Comparison of ENCODE assay signal across 7 mouse cellular contexts in genomic region chr6:146500771-146501170, GRCm38 (mm10). TPM values are rescaled to one million over a fixed set of nuclear protein-coding genes. Genes with fewer than 3 reads are reported as not detected.
DNase-seq lines count a peak whose midpoint lies in the region; ATAC-seq and TF ChIP-seq lines count a peak whose summit lies in the region.

No protein-coding gene starts in this region.

- no peaks in the 10 kb centered on the region for H3K36me3 ChIP-seq in lung, embryonic 15.5 days
- no peaks in the 10 kb centered on the region for H3K36me3 ChIP-seq in heart, embryonic 13.5 days
- H3K36me3 ChIP-seq in limb, embryonic 13.5 days, result no peaks in the 10 kb centered on the region
- H3K36me3 ChIP-seq in small intestine, adult 2 months (ENCODE audit: control insufficient read depth, insufficient read depth, low read length), result no peaks in the 10 kb centered on the region

- H3K9ac ChIP-seq in lung, embryonic 15.5 days, result no peak overlapping the region
- H3K9ac ChIP-seq in heart, embryonic 13.5 days, result peak overlapping the region; percentile 91
- no peak overlapping the region for H3K9ac ChIP-seq in limb, embryonic 13.5 days

- peak overlapping the region; percentile 72; the same call in 1 of the 2 replicates for H3K27ac ChIP-seq in lung, embryonic 15.5 days
- H3K27ac ChIP-seq in heart, embryonic 13.5 days (replicated peaks), result peak overlapping the region; percentile 94
- H3K27ac ChIP-seq in limb, embryonic 13.5 days, result no peak overlapping the region; the same call in 1 of the 2 replicates
- H3K27ac ChIP-seq in small intestine, adult 2 months (ENCODE audit: insufficient read depth, low read depth, low read length), result peak overlapping the region; percentile 63

- 0 out of 2 replicates have a peak, but pooled peaks cover 6% of the 10 kb centered on the region for H3K27me3 ChIP-seq in lung, embryonic 15.5 days
- no peaks in the 10 kb centered on the region; the same call in 1 of the 2 replicates for H3K27me3 ChIP-seq in heart, embryonic 13.5 days (replicated peaks)
- H3K27me3 ChIP-seq in limb, embryonic 13.5 days, result peaks cover 18% of the 10 kb centered on the region
- 0 out of 2 replicates have a peak, but pooled peaks cover 3% of the 10 kb centered on the region for H3K27me3 ChIP-seq in small intestine, adult 2 months (ENCODE audit: control insufficient read depth, insufficient read depth, low read length)

- H3K9me3 ChIP-seq in lung, embryonic 15.5 days, result no peaks in the 10 kb centered on the region
- H3K9me3 ChIP-seq in heart, embryonic 13.5 days, result no peaks in the 10 kb centered on the region
- no peaks in the 10 kb centered on the region for H3K9me3 ChIP-seq in limb, embryonic 13.5 days

- TF ChIP-seq CTCF in small intestine, adult 2 months (IDR thresholded peaks at IDR 0.05; ENCODE audit: extremely low read depth, insufficient read length, insufficient replicate concordance, low read depth, low read length), result no peak

- no peak for ATAC-seq in lung, embryonic 15.5 days (ENCODE audit: borderline replicate concordance, extremely low read depth, low FRiP score, low TSS enrichment)
- ATAC-seq in heart, embryonic 13.5 days (ENCODE audit: extremely low read depth, insufficient number of reproducible peaks, low FRiP score, low TSS enrichment), result no peak
- ATAC-seq in limb, embryonic 13.5 days (ENCODE audit: low FRiP score, low read depth), result no peak

- peaks cover 11% of the 10 kb centered on the region; the same call in 1 of the 2 replicates for H3K4me1 ChIP-seq in lung, embryonic 15.5 days
- peaks cover 47% of the 10 kb centered on the region for H3K4me1 ChIP-seq in heart, embryonic 13.5 days
- H3K4me1 ChIP-seq in limb, embryonic 13.5 days, result peaks cover 12% of the 10 kb centered on the region
- H3K4me1 ChIP-seq in small intestine, adult 2 months (ENCODE audit: control insufficient read depth, insufficient read depth, insufficient read length, low read length), result peaks cover 20% of the 10 kb centered on the region

- 61% methylated on average over 5 of the region's 5 CpGs for WGBS in lung, embryonic 15.5 days
- 53% methylated on average over 5 of the region's 5 CpGs for WGBS in heart, embryonic 13.5 days
- 72% methylated on average over 5 of the region's 5 CpGs for WGBS in limb, embryonic 13.5 days
- 57% methylated on average over 5 of the region's 5 CpGs for whole genome bisulfite sequencing in small intestine, adult 2 months

- TF ChIP-seq POLR2A in small intestine, adult 2 months (IDR thresholded peaks at IDR 0.05; ENCODE audit: low read depth, low read length), result no peak

- H3K4me2 ChIP-seq in lung, embryonic 15.5 days, result peak overlapping the region; percentile 92
- H3K4me2 ChIP-seq in heart, embryonic 13.5 days, result peak overlapping the region; percentile 94
- H3K4me2 ChIP-seq in limb, embryonic 13.5 days (replicated peaks), result peak overlapping the region; percentile 97

- peak overlapping the region; percentile 78 for H3K4me3 ChIP-seq in lung, embryonic 15.5 days
- peak overlapping the region; percentile 81 for H3K4me3 ChIP-seq in heart, embryonic 13.5 days
- peak overlapping the region; percentile 74 for H3K4me3 ChIP-seq in limb, embryonic 13.5 days
- H3K4me3 ChIP-seq in small intestine, adult 2 months (ENCODE audit: low read depth, low read length), result peak overlapping the region; percentile 92

- no peak for DNase-seq in lung, postnatal 25 days (ENCODE audit: low spot score)
- no peak for DNase-seq in cerebellum, adult 8-10 months
- no peak for DNase-seq in thymus, postnatal 36 days

RNA-seq across cellular contexts. Expression of gene Itpr2, which starts 1.3 kb away (rescaled TPM):
- 15.3 and 18.8 TPM in 2 replicates for polyA plus RNA-seq in lung, embryonic 15.5 days (2015; fragmentation: Nextera tagmentation; extraction: Ambion mirVana)
- polyA plus RNA-seq in heart, embryonic 13.5 days (2015; fragmentation: Nextera tagmentation; extraction: Ambion mirVana), result 31.2 and 31.4 TPM in 2 replicates
- 10.2 and 13.3 TPM in 2 replicates for polyA plus RNA-seq in limb, embryonic 13.5 days (2015; fragmentation: Nextera tagmentation; extraction: Ambion mirVana)
- polyA plus RNA-seq in small intestine, adult 2 months (2012; rRNA removed), result 3.8 and 10.5 TPM in 2 replicates
